Mouse (Mus musculus) E14TG2a.4 (cell line): ENCODE results near the gene Gm42715.

ENCODE experiments used
- H3K27me3 ChIP-seq: 2 replicates; pipeline ENCODE4 v1.6.1; 2014; ENCODE audit warnings: low read length, control low read depth; ENCODE audit not compliant: insufficient read depth
- H3K36me3 ChIP-seq: 2 replicates; pipeline ENCODE4 v1.6.1; 2014; ENCODE audit warnings: low read length, control low read depth; ENCODE audit not compliant: insufficient read depth
- H3K4me1 ChIP-seq: replicated peaks from 2 replicates; pipeline ENCODE4 v1.6.1; 2014; ENCODE audit warnings: low read depth, low read length, control low read depth
- H3K4me3 ChIP-seq: replicated peaks from 2 replicates; pipeline ENCODE4 v1.5.1; 2014; ENCODE audit warnings: mild to moderate bottlenecking, low read length
- H3K9me3 ChIP-seq: 2 replicates; pipeline ENCODE4 v1.6.1; 2014; ENCODE audit warnings: low read length, control low read depth
- CTCF ChIP-seq: conservative IDR thresholded peaks from 2 replicates; pipeline ENCODE4 v1.5.1; 2014; ENCODE audit warnings: low read length
- NANOG ChIP-seq: IDR thresholded peaks from 2 replicates; pipeline ENCODE4 v1.6.1; 2014; ENCODE audit warnings: borderline replicate concordance, low read length, mixed read lengths
- POU5F1 ChIP-seq: IDR thresholded peaks from 2 replicates; pipeline ENCODE4 v1.6.1; 2014; ENCODE audit warnings: low read length, borderline replicate concordance

Gene Gm42715

GRCm38 (mm10) chr7:127614891-127615843 lies 95.8 kb downstream of the Gm42715 start, which contains the start of gene Zfp629:
Gene Zfp629, minus strand, starts transcription at chr7:127615797.
- no peaks in the 10 kb centered on the region for H3K4me1 ChIP-seq
- TF ChIP-seq CTCF (no peak), POU5F1 (no peak; the same call in 1 of the 2 replicates), NANOG (no peak)
- H3K9me3 ChIP-seq: peaks cover 80% of the 10 kb centered on the region
- peak within 1 kb of the TSS; percentile 84 for H3K4me3 ChIP-seq
- peaks cover 28% of the 10 kb centered on the region for H3K36me3 ChIP-seq
- no peaks in the 10 kb centered on the region for H3K27me3 ChIP-seq

- Histone ChIP-seq H3K4me1 (no peaks in the 10 kb centered on the region), H3K4me3 (no peak overlapping the region), H3K27me3 (no peaks in the 10 kb centered on the region), H3K36me3 (peaks cover 16% of the 10 kb centered on the region), H3K9me3 (peaks cover 70% of the 10 kb centered on the region)
- TF ChIP-seq POU5F1 (no peak), NANOG (no peak), CTCF (no peak)
These were observed 97.0 kb downstream of the Gm42715 start for GRCm38 (mm10) chr7:127616336-127616735.
